Mouse (Mus musculus) cortical plate, adult 2 months (tissue): ENCODE measurements at regions not wholly inside any gene's neighbourhood (a gene's known extent, or its start where the extent isn't known, plus 50 kb on each side); places are given as distances from the start of the nearest gene placed in this dataset.

Source experiments
- CTCF ChIP-seq: fragments of 200-500 bp; IDR thresholded peaks from 2 replicates; pipeline ENCODE4 v1.5.1; 2011; ENCODE audit warnings: mild to moderate bottlenecking, control low read depth, low read length; ENCODE audit not compliant: insufficient read depth; ENCODE audit errors: extremely low read depth
- POLR2A ChIP-seq: fragments of 200-500 bp; IDR thresholded peaks from 2 replicates; pipeline ENCODE4 v1.6.1; 2011; ENCODE audit warnings: mild to moderate bottlenecking, low read length, control low read depth; ENCODE audit not compliant: insufficient read depth; ENCODE audit errors: extremely low read depth

- no peak for TF ChIP-seq CTCF
- no peak for TF ChIP-seq POLR2A
These were observed 123.4 kb upstream of the Fam84a start for GRCm38 (mm10) chr12:14275265-14275664.
